Mouse (Mus musculus): Measurements from ENCODE around the gene Mtmr12.

DNA sequence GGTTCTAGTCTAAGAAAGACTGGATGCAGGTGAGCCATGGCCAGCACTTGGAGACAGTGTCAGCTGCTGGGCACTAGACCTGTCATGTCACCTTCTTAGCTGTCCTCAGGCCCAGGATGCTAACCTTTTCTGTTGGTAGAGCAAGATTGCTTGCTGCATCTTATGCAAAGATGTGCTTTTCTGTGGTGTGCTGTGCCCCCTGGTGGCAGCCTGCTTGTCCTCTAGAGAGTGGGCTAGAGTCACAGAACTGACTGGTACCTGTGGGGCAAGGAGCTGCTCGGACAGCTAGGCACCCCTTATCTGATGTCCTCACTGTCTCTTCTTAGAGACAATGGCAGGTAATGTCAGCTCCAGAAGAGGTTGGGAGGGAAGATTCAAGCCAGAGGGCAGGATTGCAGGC, 63.2 kb downstream of the Mtmr12 start:
- TF ChIP-seq POLR2A (IDR thresholded peaks at IDR 0.05; ENCODE audit: borderline replicate concordance, insufficient read depth, low read length) (no peak), CTCF (IDR thresholded peaks at IDR 0.05; ENCODE audit: borderline replicate concordance, insufficient read depth, low read depth, low read length) (peak; percentile 89)
